Mouse (Mus musculus) hindbrain, embryonic 11.5 days (tissue): Measurements from ENCODE around the gene Adamtsl3. TPM values are rescaled to one million over a fixed set of nuclear protein-coding genes. Genes with fewer than 3 reads are reported as not detected.

Experiments
- ATAC-seq: fragments of 200-750 bp; cut with Nextera tagmentation; 2 replicates; pipeline ENCODE4 v1.8.0; 2017; ENCODE audit warnings: mild to moderate bottlenecking, moderate TSS enrichment, moderate library complexity; ENCODE audit not compliant: low FRiP score
- DNase-seq: peaks from one replicate; pipeline ENCODE4 v3.0.0-alpha.2; 2015; ENCODE audit warnings: low spot score
- H3K27ac ChIP-seq: fragments of 300-500 bp; sonication (generic); 2 replicates; pipeline ENCODE4 v1.5.1; 2014; ENCODE audit warnings: mild to moderate bottlenecking, low read depth, low read length
- H3K27me3 ChIP-seq: fragments of 300-500 bp; sonication (generic); 2 replicates; pipeline ENCODE4 v1.6.1; 2014; ENCODE audit warnings: mild to moderate bottlenecking, low read length, moderate library complexity, mixed read lengths; ENCODE audit not compliant: control insufficient read depth, insufficient read depth
- H3K36me3 ChIP-seq: fragments of 300-500 bp; sonication (generic); 2 replicates; pipeline ENCODE4 v1.6.1; 2014; ENCODE audit warnings: mild to moderate bottlenecking, low read length, moderate library complexity, mixed read lengths; ENCODE audit not compliant: control insufficient read depth, insufficient read depth
- H3K4me1 ChIP-seq: fragments of 300-500 bp; sonication (generic); replicated peaks from 2 replicates; pipeline ENCODE4 v1.6.1; 2014; ENCODE audit warnings: low read length, mixed read lengths; ENCODE audit not compliant: control insufficient read depth, insufficient read depth
- H3K4me2 ChIP-seq: fragments of 300-500 bp; sonication (generic); replicated peaks from 2 replicates; pipeline ENCODE4 v1.6.1; 2014; ENCODE audit warnings: mild to moderate bottlenecking, low read depth, low read length
- H3K4me3 ChIP-seq: fragments of 300-500 bp; sonication (generic); 2 replicates; pipeline ENCODE4 v1.5.1; 2014; ENCODE audit warnings: low read depth, low read length
- H3K9ac ChIP-seq: fragments of 300-500 bp; sonication (generic); 2 replicates; pipeline ENCODE4 v1.6.1; 2014; ENCODE audit warnings: low read depth, low read length
- H3K9me3 ChIP-seq: fragments of 300-500 bp; sonication (generic); 2 replicates; pipeline ENCODE4 v1.6.1; 2016; ENCODE audit warnings: low read length; ENCODE audit not compliant: control insufficient read depth
- WGBS: fragments of 180-500 bp; shearing (Covaris S2); extraction: QIAGEN DNeasy Blood & Tissue Kit; methylation state at CpG from one replicate; pipeline ENCODE4 v1.1.7; 2014; 5-methylcytosine and 5-hydroxymethylcytosine counted together
- polyA plus RNA-seq: library from polyadenylated mRNA; unstranded; fragments of >200 nt; fragmentation: Nextera tagmentation; extraction: Ambion mirVana; gene quantifications from 2 replicates; pipeline ENCODE4 v1.2.1, GENCODE M21; 2014

The Adamtsl3 gene
- polyA plus RNA-seq, 1 experiment from 2014 or later = 0.66 TPM

- no peak for DNase-seq
- Histone ChIP-seq H3K27ac (no peak overlapping the region), H3K4me2 (no peak overlapping the region), H3K4me1 (no peaks in the 10 kb centered on the region), H3K27me3 (no peaks in the 10 kb centered on the region), H3K9ac (no peak overlapping the region), H3K36me3 (no peaks in the 10 kb centered on the region), H3K9me3 (no peaks in the 10 kb centered on the region), H3K4me3 (no peak overlapping the region)
- 79% methylated on average over 6 of the region's 6 CpGs for WGBS
- ATAC-seq = no peak
Measured at GRCm38 (mm10) chr7:82394435-82395186, 59.1 kb downstream of the Adamtsl3 start.

GRCm38 (mm10) chr7:82395239-82395638, 59.7 kb downstream of the Adamtsl3 start:
- Histone ChIP-seq H3K27ac (no peak overlapping the region), H3K9me3 (no peaks in the 10 kb centered on the region), H3K4me3 (no peak overlapping the region), H3K36me3 (no peaks in the 10 kb centered on the region), H3K4me2 (no peak overlapping the region), H3K27me3 (no peaks in the 10 kb centered on the region), H3K9ac (no peak overlapping the region), H3K4me1 (no peaks in the 10 kb centered on the region)
- WGBS = 91% methylated on average over 12 of the region's 12 CpGs
- DNase-seq (no peak), ATAC-seq (no peak)

- no peak overlapping the region for H3K27ac ChIP-seq
- WGBS = 74% methylated on average over 6 of the region's 6 CpGs
- ATAC-seq (no peak), DNase-seq (no peak)
- no peaks in the 10 kb centered on the region for H3K36me3 ChIP-seq
- no peak overlapping the region for H3K4me2 ChIP-seq
- no peaks in the 10 kb centered on the region for H3K4me1 ChIP-seq
- H3K27me3 ChIP-seq = no peaks in the 10 kb centered on the region
- no peak overlapping the region for H3K9ac ChIP-seq
- H3K9me3 ChIP-seq = no peaks in the 10 kb centered on the region
- no peak overlapping the region for H3K4me3 ChIP-seq
Measured at GRCm38 (mm10) chr7:82395751-82396512, 60.4 kb downstream of the Adamtsl3 start.

DNA sequence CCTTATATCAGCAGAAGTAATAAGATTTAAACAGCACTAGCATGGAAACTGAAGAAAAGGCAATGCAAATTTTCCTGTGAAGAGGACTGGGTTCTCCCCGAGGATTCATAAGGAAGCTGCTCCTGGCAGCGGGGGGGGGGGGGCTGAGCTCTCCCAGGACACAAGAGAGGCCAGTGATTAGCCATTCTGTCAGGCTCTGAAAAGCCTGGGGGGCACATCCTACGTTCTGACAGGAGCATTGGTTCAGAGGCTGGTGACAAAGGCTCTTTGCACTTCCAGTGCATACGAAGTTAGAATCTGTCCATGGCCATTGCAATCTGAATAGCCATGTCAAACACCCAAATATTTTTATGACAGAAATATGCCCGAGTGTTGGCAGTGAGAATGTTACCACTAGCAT, 61.4 kb downstream of the Adamtsl3 start:
- H3K9ac ChIP-seq = no peak overlapping the region
- no peaks in the 10 kb centered on the region for H3K9me3 ChIP-seq
- H3K4me1 ChIP-seq = no peaks in the 10 kb centered on the region
- H3K4me2 ChIP-seq = no peak overlapping the region
- no peak for ATAC-seq
- H3K4me3 ChIP-seq = no peak overlapping the region
- no peaks in the 10 kb centered on the region for H3K27me3 ChIP-seq
- 53% methylated on average over 4 of the region's 5 CpGs for WGBS
- DNase-seq = no peak
- H3K36me3 ChIP-seq = no peaks in the 10 kb centered on the region
- H3K27ac ChIP-seq = no peak overlapping the region

GRCm38 (mm10) chr7:82397632-82398031, 62.1 kb downstream of the Adamtsl3 start:
- WGBS = 78% methylated on average over 8 of the region's 8 CpGs
- H3K27ac ChIP-seq = no peak overlapping the region
- no peak overlapping the region for H3K4me3 ChIP-seq
- no peaks in the 10 kb centered on the region for H3K27me3 ChIP-seq
- H3K36me3 ChIP-seq = no peaks in the 10 kb centered on the region
- ATAC-seq (no peak), DNase-seq (no peak)
- no peak overlapping the region for H3K4me2 ChIP-seq
- H3K4me1 ChIP-seq = no peaks in the 10 kb centered on the region
- H3K9me3 ChIP-seq = no peaks in the 10 kb centered on the region
- H3K9ac ChIP-seq = no peak overlapping the region

DNA sequence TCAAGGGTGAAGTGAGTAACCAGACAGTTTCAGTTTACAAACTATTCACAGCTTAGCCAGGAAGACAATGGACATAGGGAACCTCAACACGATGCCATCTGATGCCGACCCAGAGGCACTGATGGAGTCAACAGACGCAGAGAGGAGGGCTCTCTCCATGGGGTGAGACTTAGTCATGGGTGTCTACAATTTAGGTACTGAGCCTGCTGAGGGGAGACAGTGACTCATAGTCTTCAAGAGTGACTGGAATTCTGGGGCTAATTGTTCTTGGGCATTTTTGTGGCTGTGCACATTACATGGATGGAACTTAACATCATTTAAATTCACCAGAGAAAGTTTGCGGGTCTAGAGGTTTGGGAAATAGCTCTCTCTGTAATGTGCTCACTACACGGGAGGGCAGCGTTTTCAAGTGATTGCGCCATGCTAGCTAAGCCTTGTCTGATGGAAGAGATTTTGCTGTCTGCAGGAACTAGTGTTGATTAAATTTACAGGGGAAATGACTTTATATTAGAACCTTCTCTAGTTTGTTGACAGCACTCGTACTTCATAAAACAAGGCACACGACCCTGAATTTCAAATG, 70.1 kb downstream of the Adamtsl3 start:
- Histone ChIP-seq H3K4me3 (no peak overlapping the region), H3K27me3 (no peaks in the 10 kb centered on the region), H3K9me3 (no peaks in the 10 kb centered on the region), H3K4me1 (no peaks in the 10 kb centered on the region), H3K4me2 (no peak overlapping the region), H3K9ac (no peak overlapping the region), H3K27ac (no peak overlapping the region), H3K36me3 (no peaks in the 10 kb centered on the region)
- DNase-seq = no peak
- WGBS = 87% methylated on average over 9 of the region's 9 CpGs
- no peak for ATAC-seq

DNA sequence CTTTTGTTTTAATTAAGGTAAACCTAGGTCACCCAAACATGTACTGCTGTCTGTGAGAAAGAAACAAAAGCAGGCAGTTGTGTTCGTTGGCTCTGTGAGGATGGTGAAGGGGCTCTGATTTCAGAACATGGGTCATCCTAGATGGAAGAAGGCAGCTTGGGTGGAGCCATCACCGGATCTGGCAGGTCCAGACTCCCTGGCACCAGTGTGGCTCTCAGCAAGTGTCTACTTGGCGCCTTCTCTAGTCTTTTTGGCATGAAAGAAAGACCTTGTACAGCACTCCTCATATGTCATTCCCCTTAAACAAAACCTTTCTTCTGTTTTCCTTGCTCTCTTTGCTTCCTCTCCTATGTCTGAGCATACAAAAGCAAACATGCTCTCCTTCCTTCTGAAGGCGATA, 75.5 kb downstream of the Adamtsl3 start:
- Histone ChIP-seq H3K9me3 (no peaks in the 10 kb centered on the region), H3K27ac (no peak overlapping the region), H3K4me3 (no peak overlapping the region), H3K9ac (no peak overlapping the region), H3K4me2 (no peak overlapping the region), H3K27me3 (no peaks in the 10 kb centered on the region), H3K4me1 (no peaks in the 10 kb centered on the region), H3K36me3 (no peaks in the 10 kb centered on the region)
- DNase-seq (no peak), ATAC-seq (no peak)
- 82% methylated on average over 4 of the region's 4 CpGs for WGBS

- no peaks in the 10 kb centered on the region for H3K27me3 ChIP-seq
- H3K9ac ChIP-seq = no peak overlapping the region
- no peak overlapping the region for H3K4me3 ChIP-seq
- no peak for ATAC-seq
- H3K4me1 ChIP-seq = no peaks in the 10 kb centered on the region
- H3K27ac ChIP-seq = no peak overlapping the region
- no peak overlapping the region for H3K4me2 ChIP-seq
- DNase-seq = no peak
- no peaks in the 10 kb centered on the region for H3K9me3 ChIP-seq
- no peaks in the 10 kb centered on the region for H3K36me3 ChIP-seq
- 83% methylated on average over 6 of the region's 6 CpGs for WGBS
Measured at GRCm38 (mm10) chr7:82416653-82417052, 81.2 kb downstream of the Adamtsl3 start.
